In the genomic region with DNA sequence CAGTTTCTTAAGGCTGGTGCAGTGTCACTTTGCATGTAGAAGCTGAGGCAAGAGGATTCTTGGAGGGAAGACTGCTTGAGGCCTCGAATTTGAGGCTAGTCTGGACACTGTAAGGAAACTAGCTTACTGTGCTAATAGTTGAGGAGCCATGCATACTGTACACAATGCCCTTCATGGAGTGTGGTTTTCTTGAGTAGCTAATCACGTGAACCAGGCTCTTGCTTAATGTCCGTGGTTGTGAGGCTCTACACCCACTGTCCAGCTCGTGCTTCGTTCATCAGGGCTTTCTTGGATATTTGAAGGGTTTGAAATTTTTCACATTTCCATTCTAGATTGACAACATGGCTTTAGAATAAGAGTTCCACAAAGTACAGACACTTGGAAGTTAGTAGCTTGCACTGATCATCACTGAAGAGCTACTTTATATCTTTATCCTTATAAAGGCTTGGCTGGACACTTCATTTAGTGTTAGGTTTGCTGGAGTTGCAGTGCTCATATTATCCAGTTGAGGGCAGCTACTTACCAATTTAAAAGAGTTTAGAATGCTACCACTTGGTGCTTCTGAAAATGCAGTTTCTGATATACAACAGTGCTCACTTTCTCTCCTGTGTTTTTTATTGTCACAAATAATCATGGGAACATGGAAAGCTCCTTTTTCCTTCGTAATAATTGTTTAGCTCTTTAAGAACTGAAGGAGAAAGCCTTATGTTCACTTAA, we compare ENCODE assay signal across 8 mouse cellular contexts.
DNase-seq lines count a peak whose midpoint lies in the region; ATAC-seq and TF ChIP-seq lines count a peak whose summit lies in the region.

No protein-coding gene starts in this region.

- DNase-seq in adrenal gland, adult (ENCODE audit: inconsistent age in 2 of 2, low spot score in 1 of 2): peak; percentile 20 to 81
- no peak for DNase-seq in adrenal gland, adult 8-10 months
- DNase-seq in kidney, adult 9 months: peak; percentile 60

- no peak overlapping the region for H3K4me3 ChIP-seq in kidney, embryonic 16.5 days (ENCODE audit: low read length)
- no peak overlapping the region for H3K4me3 ChIP-seq in bone marrow macrophage, adult 2 months (ENCODE audit: insufficient read depth, low read length)
- H3K4me3 ChIP-seq in hindbrain, embryonic 16.5 days (ENCODE audit: low read length): no peak overlapping the region
- H3K4me3 ChIP-seq in megakaryocyte, embryonic 14.5 days (replicated peaks): peak overlapping the region; percentile 62

- H3K27me3 ChIP-seq in kidney, embryonic 16.5 days (ENCODE audit: insufficient read depth, low read length): no peaks in the 10 kb centered on the region
- no peaks in the 10 kb centered on the region for H3K27me3 ChIP-seq in hindbrain, embryonic 16.5 days (replicated peaks; ENCODE audit: control insufficient read depth, insufficient read depth, low read length)
- H3K27me3 ChIP-seq in megakaryocyte, embryonic 14.5 days (replicated peaks): no peaks in the 10 kb centered on the region

- WGBS in kidney, embryonic 16.5 days: 73% methylated on average over 6 of the region's 6 CpGs
- WGBS in hindbrain, embryonic 16.5 days: 83% methylated on average over 6 of the region's 6 CpGs

- H3K9ac ChIP-seq in kidney, embryonic 16.5 days (replicated peaks; ENCODE audit: low read length): no peak overlapping the region
- H3K9ac ChIP-seq in hindbrain, embryonic 16.5 days (ENCODE audit: low read depth, low read length): no peak overlapping the region

- no peaks in the 10 kb centered on the region for H3K4me1 ChIP-seq in kidney, embryonic 16.5 days (ENCODE audit: insufficient read depth, low read length)
- peaks cover 20% of the 10 kb centered on the region for H3K4me1 ChIP-seq in bone marrow macrophage, adult 2 months (ENCODE audit: control insufficient read depth, insufficient read depth, low read length)
- no peaks in the 10 kb centered on the region for H3K4me1 ChIP-seq in hindbrain, embryonic 16.5 days (ENCODE audit: control insufficient read depth, insufficient read depth, low read depth, low read length)
- peaks cover 35% of the 10 kb centered on the region for H3K4me1 ChIP-seq in megakaryocyte, embryonic 14.5 days

- H3K27ac ChIP-seq in kidney, embryonic 16.5 days (ENCODE audit: low read length): no peak overlapping the region
- peak overlapping the region; percentile 43 for H3K27ac ChIP-seq in bone marrow macrophage, adult 2 months (ENCODE audit: insufficient read depth, low read depth, low read length)
- no peak overlapping the region for H3K27ac ChIP-seq in hindbrain, embryonic 16.5 days (ENCODE audit: low read depth, low read length)

- no peak for TF ChIP-seq CTCF in bone marrow macrophage, adult 2 months (IDR thresholded peaks at IDR 0.05; ENCODE audit: low read depth, low read length)

- H3K4me2 ChIP-seq in kidney, embryonic 16.5 days (replicated peaks; ENCODE audit: low read depth, low read length): no peak overlapping the region
- H3K4me2 ChIP-seq in hindbrain, embryonic 16.5 days (ENCODE audit: low read length): no peak overlapping the region

- no peaks in the 10 kb centered on the region for H3K9me3 ChIP-seq in kidney, embryonic 16.5 days (ENCODE audit: low read length)
- H3K9me3 ChIP-seq in hindbrain, embryonic 16.5 days (ENCODE audit: control insufficient read depth, low read length): no peaks in the 10 kb centered on the region
- H3K9me3 ChIP-seq in megakaryocyte, embryonic 14.5 days: no peaks in the 10 kb centered on the region

- no peak for ATAC-seq in kidney, embryonic 16.5 days (ENCODE audit: low FRiP score, low TSS enrichment)
- peak; percentile 64; the same call in 1 of the 2 replicates for ATAC-seq in hindbrain, embryonic 16.5 days
- ATAC-seq in inflammation-experienced regulatory T-cells, adult 6 months: no peak

- no peaks in the 10 kb centered on the region for H3K36me3 ChIP-seq in kidney, embryonic 16.5 days (ENCODE audit: insufficient read depth, low read length)
- H3K36me3 ChIP-seq in hindbrain, embryonic 16.5 days (ENCODE audit: control insufficient read depth, insufficient read depth, low read length): no peaks in the 10 kb centered on the region
- no peaks in the 10 kb centered on the region for H3K36me3 ChIP-seq in megakaryocyte, embryonic 14.5 days (replicated peaks; ENCODE audit: low read length)

- TF ChIP-seq POLR2A in bone marrow macrophage, adult 2 months (IDR thresholded peaks at IDR 0.05; ENCODE audit: borderline replicate concordance, low read depth, low read length): no peak
